Mouse (Mus musculus): Measurements from ENCODE around the gene Myo9b. TPM values are rescaled to one million over a fixed set of nuclear protein-coding genes. Genes with fewer than 3 reads are reported as not detected.

The Myo9b gene
- polyA plus RNA-seq, 1 experiment, result 51.9 TPM

- DNase-seq (ENCODE audit: low read depth), result peak; percentile 99
- TF ChIP-seq POLR2A (IDR thresholded peaks at IDR 0.05; ENCODE audit: borderline replicate concordance, extremely low read depth, insufficient read depth, insufficient read length, poor library complexity, severe bottlenecking) (peak; percentile 62; the same call in 1 of the 2 replicates), CTCF (IDR thresholded peaks at IDR 0.05; ENCODE audit: borderline replicate concordance, extremely low read depth, insufficient read depth, insufficient read length) (no peak)
These were observed 124.3 kb downstream of the Myo9b start, which contains the start of gene Babam1 for GRCm38 (mm10) chr8:71396639-71397305. Gene Babam1, plus strand, starts transcription at chr8:71396861.

- no peak for DNase-seq (ENCODE audit: low read depth)
- TF ChIP-seq POLR2A (IDR thresholded peaks at IDR 0.05; ENCODE audit: borderline replicate concordance, extremely low read depth, insufficient read depth, insufficient read length, poor library complexity, severe bottlenecking) (no peak), CTCF (IDR thresholded peaks at IDR 0.05; ENCODE audit: borderline replicate concordance, extremely low read depth, insufficient read depth, insufficient read length) (no peak)
These were observed 125.2 kb downstream of the Myo9b start for GRCm38 (mm10) chr8:71397701-71398100.

- no peak for TF ChIP-seq POLR2A (IDR thresholded peaks at IDR 0.05; ENCODE audit: borderline replicate concordance, extremely low read depth, insufficient read depth, insufficient read length, poor library complexity, severe bottlenecking)
- TF ChIP-seq CTCF (IDR thresholded peaks at IDR 0.05; ENCODE audit: borderline replicate concordance, extremely low read depth, insufficient read depth, insufficient read length), result no peak
- DNase-seq (ENCODE audit: low read depth), result no peak
These were observed 128.3 kb downstream of the Myo9b start for GRCm38 (mm10) chr8:71400826-71401225.

GRCm38 (mm10) chr8:71401454-71401853 lies 128.9 kb downstream of the Myo9b start:
- DNase-seq (ENCODE audit: low read depth), result no peak
- TF ChIP-seq POLR2A (IDR thresholded peaks at IDR 0.05; ENCODE audit: borderline replicate concordance, extremely low read depth, insufficient read depth, insufficient read length, poor library complexity, severe bottlenecking), result no peak
- no peak for TF ChIP-seq CTCF (IDR thresholded peaks at IDR 0.05; ENCODE audit: borderline replicate concordance, extremely low read depth, insufficient read depth, insufficient read length)

GRCm38 (mm10) chr8:71402446-71402964 lies 130.0 kb downstream of the Myo9b start:
- no peak for DNase-seq (ENCODE audit: low read depth)
- TF ChIP-seq POLR2A (IDR thresholded peaks at IDR 0.05; ENCODE audit: borderline replicate concordance, extremely low read depth, insufficient read depth, insufficient read length, poor library complexity, severe bottlenecking) (no peak), CTCF (IDR thresholded peaks at IDR 0.05; ENCODE audit: borderline replicate concordance, extremely low read depth, insufficient read depth, insufficient read length) (no peak)

- no peak for TF ChIP-seq CTCF (IDR thresholded peaks at IDR 0.05; ENCODE audit: borderline replicate concordance, extremely low read depth, insufficient read depth, insufficient read length)
- TF ChIP-seq POLR2A (IDR thresholded peaks at IDR 0.05; ENCODE audit: borderline replicate concordance, extremely low read depth, insufficient read depth, insufficient read length, poor library complexity, severe bottlenecking), result no peak
These were observed 130.8 kb downstream of the Myo9b start for GRCm38 (mm10) chr8:71403107-71403885.

GRCm38 (mm10) chr8:71404011-71404410 lies 131.5 kb downstream of the Myo9b start:
- DNase-seq (ENCODE audit: low read depth), result no peak
- TF ChIP-seq POLR2A (IDR thresholded peaks at IDR 0.05; ENCODE audit: borderline replicate concordance, extremely low read depth, insufficient read depth, insufficient read length, poor library complexity, severe bottlenecking), result no peak
- no peak for TF ChIP-seq CTCF (IDR thresholded peaks at IDR 0.05; ENCODE audit: borderline replicate concordance, extremely low read depth, insufficient read depth, insufficient read length)

More at GRCm38 (mm10) chr8:71403107-71403885, 130.8 kb downstream of the Myo9b start:
- no peak for DNase-seq (ENCODE audit: low read depth)

- TF ChIP-seq CTCF (IDR thresholded peaks at IDR 0.05; ENCODE audit: borderline replicate concordance, extremely low read depth, insufficient read depth, insufficient read length) (no peak), POLR2A (IDR thresholded peaks at IDR 0.05; ENCODE audit: borderline replicate concordance, extremely low read depth, insufficient read depth, insufficient read length, poor library complexity, severe bottlenecking) (no peak)
- peak; percentile 11 for DNase-seq (ENCODE audit: low read depth)
These were observed 132.4 kb downstream of the Myo9b start for GRCm38 (mm10) chr8:71404951-71405351.

GRCm38 (mm10) chr8:71405401-71406098 lies 133.0 kb downstream of the Myo9b start, which contains the start of gene Ankle1:
Gene Ankle1, plus strand, starts transcription at chr8:71406010.
- TF ChIP-seq CTCF (IDR thresholded peaks at IDR 0.05; ENCODE audit: borderline replicate concordance, extremely low read depth, insufficient read depth, insufficient read length) (peak; percentile 71), POLR2A (IDR thresholded peaks at IDR 0.05; ENCODE audit: borderline replicate concordance, extremely low read depth, insufficient read depth, insufficient read length, poor library complexity, severe bottlenecking) (0 out of 2 replicates have a peak, but pooled peaks have one; percentile 13)
- DNase-seq (ENCODE audit: low read depth), result peak; percentile 96

GRCm38 (mm10) chr8:71406099-71407015 lies 133.8 kb downstream of the Myo9b start:
- no peak for TF ChIP-seq POLR2A (IDR thresholded peaks at IDR 0.05; ENCODE audit: borderline replicate concordance, extremely low read depth, insufficient read depth, insufficient read length, poor library complexity, severe bottlenecking)
- TF ChIP-seq CTCF (IDR thresholded peaks at IDR 0.05; ENCODE audit: borderline replicate concordance, extremely low read depth, insufficient read depth, insufficient read length), result peak; percentile 69
- DNase-seq (ENCODE audit: low read depth), result peak; percentile 64
